Mouse (Mus musculus) liver, embryonic 14.5 days (tissue): ENCODE data around the gene Ccna2.

ENCODE experiments used
- CTCF ChIP-seq: IDR thresholded peaks from 2 replicates; pipeline ENCODE4 v1.5.1; 2016; ENCODE audit warnings: antibody characterized with exemption, low read depth, control low read depth
- EP300 ChIP-seq: IDR thresholded peaks from 2 replicates; pipeline ENCODE4 v1.6.1; 2016; ENCODE audit warnings: antibody characterized with exemption, low read depth

GRCm38 (mm10) chr3:36521073-36522060, 50.6 kb downstream of the Ccna2 start, which contains the start of gene Gm11549:
- TF ChIP-seq EP300 (no peak), CTCF (no peak)
